Comparison of ENCODE assay signal across 20 mouse cellular contexts in genomic region chr7:26201083-26201482, GRCm38 (mm10). TPM values are rescaled to one million over a fixed set of nuclear protein-coding genes. Genes with fewer than 3 reads are reported as not detected.
A peak's percentile ranks its signal among the peaks of the same experiment; 100 is the strongest.
DNase-seq lines count a peak whose midpoint lies in the region; ATAC-seq lines count a peak whose summit lies in the region.
"Had no signal": no experiment of that assay in that cellular context is flagged by ENCODE, and none has a peak within 500 bp of the region (broad histone marks: within the 10 kb centered on the region; RNA-seq: fewer than 3 reads in every experiment).

No protein-coding gene starts in this region.

- H3K27ac ChIP-seq in liver, embryonic 12.5 days, result no peak overlapping the region
- H3K27ac ChIP-seq: forebrain, embryonic 12.5 days; heart, embryonic 13.5 days; hindbrain, postnatal 0 days; liver, embryonic 15.5 days had no signal

- 8% methylated on average over 2 of the region's 2 CpGs for WGBS in liver, embryonic 12.5 days (ENCODE audit: insufficient replicate concordance)

- no peaks in the 10 kb centered on the region for H3K4me1 ChIP-seq in liver, embryonic 12.5 days
- H3K4me1 ChIP-seq: forebrain, embryonic 12.5 days; heart, embryonic 13.5 days; liver, embryonic 15.5 days had no signal

- DNase-seq in liver (peak; percentile 8), 416B (ENCODE audit: low read depth) (peak; percentile 6), ES-CJ7 (ENCODE audit: low read depth, low spot score) (peak; percentile 50), adipocyte (ENCODE audit: low spot score) (peak; percentile 2)
- no peak for DNase-seq in spleen, adult 12 weeks (ENCODE audit: low spot score)
- no peak for DNase-seq in cerebellum, postnatal 36 days
- DNase-seq in left cerebral cortex, postnatal 4 days, result no peak
- DNase-seq: cerebellum, adult 2 months; embryo, embryonic 11 days; heart, postnatal 4 days; midbrain, embryonic 14.5 days had no signal

- no peak for ATAC-seq in liver, embryonic 12.5 days
- ATAC-seq: hindbrain, postnatal 0 days had no signal

- no peaks in the 10 kb centered on the region for H3K27me3 ChIP-seq in liver, embryonic 12.5 days (replicated peaks)
- H3K27me3 ChIP-seq: forebrain, embryonic 12.5 days; heart, embryonic 13.5 days; liver, embryonic 15.5 days had no signal

- H3K4me2 ChIP-seq in liver, embryonic 12.5 days, result no peak overlapping the region
- H3K4me2 ChIP-seq: forebrain, embryonic 12.5 days; heart, embryonic 13.5 days; liver, embryonic 15.5 days had no signal

- H3K9me3 ChIP-seq in liver, embryonic 12.5 days (replicated peaks), result 0 out of 2 replicates have a peak, but pooled peaks cover 20% of the 10 kb centered on the region
- H3K9me3 ChIP-seq: liver, embryonic 15.5 days had no signal

- intact Hi-C loops in left cerebral cortex, postnatal 4 days (cut with DNase I), result no loop called here

- no peaks in the 10 kb centered on the region for H3K36me3 ChIP-seq in liver, embryonic 12.5 days
- H3K36me3 ChIP-seq: forebrain, embryonic 12.5 days; heart, embryonic 13.5 days; liver, embryonic 15.5 days had no signal

- H3K9ac ChIP-seq in liver, embryonic 12.5 days, result no peak overlapping the region
- H3K9ac ChIP-seq: forebrain, embryonic 12.5 days; heart, embryonic 13.5 days; liver, embryonic 15.5 days had no signal

- H3K4me3 ChIP-seq in liver, embryonic 12.5 days, result no peak overlapping the region
- H3K4me3 ChIP-seq: forebrain, embryonic 12.5 days; heart, embryonic 13.5 days; liver, embryonic 15.5 days had no signal

RNA-seq across cellular contexts. Expression of gene Cyp2b9, which starts 27.9 kb away (rescaled TPM):
- not detected in 2 replicates for polyA plus RNA-seq in liver, embryonic 12.5 days (2016; fragmentation: Nextera tagmentation; extraction: Ambion mirVana)
- not detected for total RNA-seq in left cerebral cortex, postnatal 4 days (2021)
- total RNA-seq: heart, postnatal 4 days; hindbrain, postnatal 0 days; layer of hippocampus, postnatal 25 days; left cerebral cortex, postnatal 25 days; megakaryocyte progenitor cell, adult 5-6 weeks had no signal
- polyA plus RNA-seq: cerebellum, adult 2 months; forebrain, embryonic 12.5 days; heart, embryonic 13.5 days; hindbrain, postnatal 0 days; midbrain, embryonic 14.5 days had no signal

RNA-seq across cellular contexts. Expression of gene Vmn1r184, which starts 59.1 kb away (rescaled TPM):
- not detected in 2 replicates for polyA plus RNA-seq in liver, embryonic 12.5 days (2016; fragmentation: Nextera tagmentation; extraction: Ambion mirVana)
- total RNA-seq in left cerebral cortex, postnatal 4 days (2021), result not detected
- total RNA-seq: gastrocnemius, postnatal 4 days; heart, postnatal 4 days; hindbrain, postnatal 0 days; layer of hippocampus, postnatal 25 days; left cerebral cortex, postnatal 25 days; megakaryocyte progenitor cell, adult 5-6 weeks had no signal
- polyA plus RNA-seq: cerebellum, adult 2 months; forebrain, embryonic 12.5 days; heart, embryonic 13.5 days; hindbrain, postnatal 0 days; liver, embryonic 15.5 days; midbrain, embryonic 14.5 days had no signal

Comparison
In these comparisons a context has a peak if more than half of its experiments do, and no peak if none do; other contexts are left out.
1. DNase-seq: peak in liver (single experiment), 416B (single experiment), ES-CJ7 (single experiment) and adipocyte (single experiment); none in spleen, adult 12 weeks (single experiment), cerebellum, postnatal 36 days (0 of 2) and left cerebral cortex, postnatal 4 days (single experiment).